23 mouse cellular contexts compared by ENCODE assay signal in genomic region chr8:100769617-100770016, GRCm38 (mm10).
DNase-seq lines count a peak whose midpoint lies in the region; ATAC-seq and TF ChIP-seq lines count a peak whose summit lies in the region.
"Had no signal": no experiment of that assay in that cellular context is flagged by ENCODE, and none has a peak within 500 bp of the region (broad histone marks: within the 10 kb centered on the region; RNA-seq: fewer than 3 reads in every experiment).

No protein-coding gene starts in this region.

- H3K9ac ChIP-seq in forebrain, embryonic 11.5 days (ENCODE audit: low read length) = no peak overlapping the region
- no peak overlapping the region for H3K9ac ChIP-seq in midbrain, embryonic 13.5 days (replicated peaks)
- H3K9ac ChIP-seq in hindbrain, embryonic 14.5 days = no peak overlapping the region
- H3K9ac ChIP-seq: embryonic facial prominence, embryonic 13.5 days; forebrain, embryonic 15.5 days; heart, embryonic 15.5 days had no signal

- H3K4me2 ChIP-seq in forebrain, embryonic 11.5 days (ENCODE audit: low read depth, low read length, severe bottlenecking) = no peak overlapping the region
- no peak overlapping the region for H3K4me2 ChIP-seq in midbrain, embryonic 13.5 days (replicated peaks)
- H3K4me2 ChIP-seq in hindbrain, embryonic 14.5 days (replicated peaks) = no peak overlapping the region
- H3K4me2 ChIP-seq: embryonic facial prominence, embryonic 13.5 days; forebrain, embryonic 15.5 days; heart, embryonic 11.5 days; heart, embryonic 15.5 days had no signal

- no peaks in the 10 kb centered on the region for H3K4me1 ChIP-seq in forebrain, embryonic 11.5 days (replicated peaks; ENCODE audit: control insufficient read depth, insufficient read depth, low read length)
- no peaks in the 10 kb centered on the region for H3K4me1 ChIP-seq in forebrain, embryonic 10.5 days
- no peaks in the 10 kb centered on the region for H3K4me1 ChIP-seq in midbrain, embryonic 13.5 days (replicated peaks)
- no peaks in the 10 kb centered on the region for H3K4me1 ChIP-seq in midbrain, embryonic 10.5 days
- H3K4me1 ChIP-seq in hindbrain, embryonic 14.5 days (replicated peaks; ENCODE audit: control insufficient read depth, insufficient read depth, low read length) = no peaks in the 10 kb centered on the region
- H3K4me1 ChIP-seq in kidney, adult 2 months (ENCODE audit: control insufficient read depth, insufficient read depth, low read length) = no peaks in the 10 kb centered on the region
- H3K4me1 ChIP-seq: embryonic facial prominence, embryonic 13.5 days; forebrain, embryonic 15.5 days; heart, embryonic 15.5 days had no signal

- 75% methylated on average over 4 of the region's 4 CpGs for WGBS in forebrain, embryonic 11.5 days
- 78% methylated on average over 4 of the region's 4 CpGs for WGBS in forebrain, embryonic 10.5 days
- 62% methylated on average over 4 of the region's 4 CpGs for WGBS in midbrain, embryonic 13.5 days
- WGBS in midbrain, embryonic 10.5 days = 83% methylated on average over 4 of the region's 4 CpGs
- 47% methylated on average over 4 of the region's 4 CpGs for WGBS in hindbrain, embryonic 14.5 days
- 71% methylated on average over 4 of the region's 4 CpGs for WGBS in kidney, adult 2 months

- TF ChIP-seq POLR2A in kidney, adult 2 months (IDR thresholded peaks at IDR 0.05; ENCODE audit: low read depth, low read length) = no peak

- TF ChIP-seq CTCF in kidney, adult 2 months (conservative IDR thresholded peaks at IDR 0.05; ENCODE audit: insufficient read depth, insufficient read length, low read depth, low read length) = no peak

- H3K27ac ChIP-seq in forebrain, embryonic 11.5 days (ENCODE audit: low read depth, low read length) = no peak overlapping the region
- no peak overlapping the region for H3K27ac ChIP-seq in forebrain, embryonic 10.5 days
- H3K27ac ChIP-seq in midbrain, embryonic 13.5 days = no peak overlapping the region
- H3K27ac ChIP-seq in midbrain, embryonic 10.5 days (replicated peaks) = no peak overlapping the region
- H3K27ac ChIP-seq in hindbrain, embryonic 14.5 days = peak overlapping the region; percentile 9; the same call in 1 of the 2 replicates
- no peak overlapping the region for H3K27ac ChIP-seq in kidney, adult 2 months (ENCODE audit: insufficient read depth, low read depth, low read length)
- H3K27ac ChIP-seq: embryonic facial prominence, embryonic 13.5 days; forebrain, embryonic 15.5 days; heart, adult 2 months; heart, embryonic 15.5 days had no signal

- H3K4me3 ChIP-seq in forebrain, embryonic 11.5 days (ENCODE audit: low read depth, low read length) = no peak overlapping the region
- no peak overlapping the region for H3K4me3 ChIP-seq in forebrain, embryonic 10.5 days
- no peak overlapping the region for H3K4me3 ChIP-seq in midbrain, embryonic 13.5 days (replicated peaks)
- no peak overlapping the region for H3K4me3 ChIP-seq in midbrain, embryonic 10.5 days
- no peak overlapping the region for H3K4me3 ChIP-seq in hindbrain, embryonic 14.5 days (replicated peaks; ENCODE audit: low read length)
- no peak overlapping the region for H3K4me3 ChIP-seq in kidney, adult 2 months (ENCODE audit: insufficient read depth, low read depth, low read length)
- H3K4me3 ChIP-seq: embryonic facial prominence, embryonic 13.5 days; forebrain, embryonic 15.5 days; heart, adult 2 months; heart, embryonic 15.5 days had no signal

- H3K36me3 ChIP-seq in forebrain, embryonic 11.5 days (ENCODE audit: control insufficient read depth, insufficient read depth, low read length) = no peaks in the 10 kb centered on the region
- no peaks in the 10 kb centered on the region for H3K36me3 ChIP-seq in forebrain, embryonic 10.5 days (replicated peaks)
- H3K36me3 ChIP-seq in midbrain, embryonic 13.5 days = no peaks in the 10 kb centered on the region
- H3K36me3 ChIP-seq in midbrain, embryonic 10.5 days = no peaks in the 10 kb centered on the region
- no peaks in the 10 kb centered on the region for H3K36me3 ChIP-seq in hindbrain, embryonic 14.5 days (replicated peaks; ENCODE audit: control insufficient read depth, insufficient read depth)
- no peaks in the 10 kb centered on the region for H3K36me3 ChIP-seq in kidney, adult 2 months (ENCODE audit: control insufficient read depth, insufficient read depth, low read length)
- H3K36me3 ChIP-seq: embryonic facial prominence, embryonic 13.5 days; forebrain, embryonic 15.5 days; G1E; heart, embryonic 15.5 days had no signal

- no peak for DNase-seq in forebrain, embryonic 11.5 days (ENCODE audit: low spot score)
- no peak for DNase-seq in forebrain, embryonic 10.5 days (ENCODE audit: extremely low spot score, low spot score)
- no peak for DNase-seq in midbrain, embryonic 10.5 days (ENCODE audit: low spot score)
- DNase-seq in hindbrain, embryonic 14.5 days (ENCODE audit: low spot score) = no peak
- DNase-seq in kidney, adult 2 months = no peak
- DNase-seq in frontal cortex, postnatal 25 days (ENCODE audit: low spot score in 2 of 2) = no peak
- DNase-seq: adrenal gland, postnatal 14 days; B cell, adult 2 months; cerebellum, adult 18-20 months; cerebellum, adult 9-11 months; cerebellum, postnatal 36 days; gastrocnemius, postnatal 10 days; heart, adult 2 months; heart, postnatal 14 days; kidney, adult 11 months had no signal

- H3K27me3 ChIP-seq in forebrain, embryonic 11.5 days (ENCODE audit: control insufficient read depth, insufficient read depth, low read length) = no peaks in the 10 kb centered on the region
- H3K27me3 ChIP-seq in forebrain, embryonic 10.5 days (ENCODE audit: poor library complexity, severe bottlenecking) = no peaks in the 10 kb centered on the region
- no peaks in the 10 kb centered on the region for H3K27me3 ChIP-seq in midbrain, embryonic 13.5 days
- H3K27me3 ChIP-seq in midbrain, embryonic 10.5 days (ENCODE audit: low read depth, poor library complexity, severe bottlenecking) = no peaks in the 10 kb centered on the region
- no peaks in the 10 kb centered on the region for H3K27me3 ChIP-seq in hindbrain, embryonic 14.5 days (ENCODE audit: control insufficient read depth, insufficient read depth, low read length)
- H3K27me3 ChIP-seq in kidney, adult 2 months (replicated peaks; ENCODE audit: control insufficient read depth, insufficient read depth, low read length) = no peaks in the 10 kb centered on the region
- H3K27me3 ChIP-seq: embryonic facial prominence, embryonic 13.5 days; forebrain, embryonic 15.5 days; heart, embryonic 15.5 days had no signal

- no peaks in the 10 kb centered on the region for H3K9me3 ChIP-seq in forebrain, embryonic 11.5 days (ENCODE audit: control insufficient read depth, low read length)
- H3K9me3 ChIP-seq in forebrain, embryonic 10.5 days = no peaks in the 10 kb centered on the region
- no peaks in the 10 kb centered on the region for H3K9me3 ChIP-seq in midbrain, embryonic 13.5 days
- no peaks in the 10 kb centered on the region for H3K9me3 ChIP-seq in midbrain, embryonic 10.5 days (replicated peaks)
- H3K9me3 ChIP-seq in hindbrain, embryonic 14.5 days (ENCODE audit: control insufficient read depth, low read length) = no peaks in the 10 kb centered on the region
- H3K9me3 ChIP-seq: embryonic facial prominence, embryonic 13.5 days; forebrain, embryonic 15.5 days; G1E; heart, embryonic 15.5 days had no signal

- 0 out of 2 replicates have a peak, but pooled peaks have one; percentile 21 for ATAC-seq in forebrain, embryonic 11.5 days (replicated peaks; ENCODE audit: low FRiP score)
- 0 out of 2 replicates have a peak, but pooled peaks have one; percentile 30 for ATAC-seq in midbrain, embryonic 13.5 days
- no peak; the same call in 1 of the 2 replicates for ATAC-seq in hindbrain, embryonic 14.5 days (ENCODE audit: low FRiP score)
- ATAC-seq: activated CD4-positive, CD25-positive, alpha-beta regulatory T cell, adult 4 months; CD4-positive, CD25-positive, alpha-beta regulatory T cell, adult 4 months; forebrain, embryonic 15.5 days had no signal
